Mouse (Mus musculus) liver, embryonic 14.5 days (tissue): ENCODE results near the gene Gm40460. TPM values are rescaled to one million over a fixed set of nuclear protein-coding genes. Genes with fewer than 3 reads are reported as not detected.

Experiments used
- ATAC-seq: fragments of 200-750 bp; cut with Nextera tagmentation; 2 replicates; pipeline ENCODE4 v1.8.0; 2017; ENCODE audit warnings: moderate number of reproducible peaks, mild to moderate bottlenecking, moderate library complexity; ENCODE audit not compliant: insufficient read depth
- DNase-seq, 3 experiments: peaks; one replicate each; pipeline ENCODE4 v3.0.0-alpha.2; 2012 to 2013; ENCODE audit warnings: low read depth in 3 of 3, low spot score in 3 of 3
- H3K27ac ChIP-seq: fragments of 300-500 bp; sonication (generic); 2 replicates; pipeline ENCODE4 v1.5.1; 2014; ENCODE audit warnings: moderate library complexity, mild to moderate bottlenecking, control low read depth, inconsistent platforms
- H3K27me3 ChIP-seq: fragments of 300-500 bp; sonication (generic); 2 replicates; pipeline ENCODE4 v1.6.1; 2014; ENCODE audit warnings: mild to moderate bottlenecking, low read length, moderate library complexity; ENCODE audit not compliant: control insufficient read depth, insufficient read depth
- H3K36me3 ChIP-seq: fragments of 300-500 bp; sonication (generic); replicated peaks from 2 replicates; pipeline ENCODE4 v1.6.1; 2014; ENCODE audit warnings: low read depth; ENCODE audit not compliant: control insufficient read depth, insufficient read depth
- H3K4me1 ChIP-seq, 2 experiments: fragments of 200-500 bp in 1 of 2; fragments of 300-500 bp in 1 of 2; sonication (generic) in 1 of 2; replicated peaks; 2 replicates each; pipeline ENCODE4 v1.6.1; 2012 to 2014; ENCODE audit warnings: antibody characterized with exemption in 1 of 2, inconsistent platforms in 1 of 2, low read length in 1 of 2; ENCODE audit not compliant: control insufficient read depth in 2 of 2, insufficient read depth in 2 of 2
- H3K4me2 ChIP-seq: fragments of 300-500 bp; sonication (generic); 2 replicates; pipeline ENCODE4 v1.6.1; 2014; ENCODE audit warnings: low read depth, mild to moderate bottlenecking, control low read depth, moderate library complexity
- H3K4me3 ChIP-seq, 2 experiments: fragments of 200-500 bp in 1 of 2; fragments of 300-500 bp in 1 of 2; sonication (generic) in 1 of 2; 2 replicates each; pipeline ENCODE4 v1.5.1; 2012 to 2014; ENCODE audit warnings: low read depth in 2 of 2, low read length in 2 of 2, mild to moderate bottlenecking in 2 of 2, control low read depth in 1 of 2, inconsistent platforms in 1 of 2, moderate library complexity in 1 of 2; ENCODE audit not compliant: insufficient read depth in 1 of 2
- H3K9ac ChIP-seq: fragments of 300-500 bp; sonication (generic); replicated peaks from 2 replicates; pipeline ENCODE4 v1.6.1; 2014; ENCODE audit warnings: mild to moderate bottlenecking, control low read depth, moderate library complexity
- H3K9me3 ChIP-seq: fragments of 300-500 bp; sonication (generic); 2 replicates; pipeline ENCODE4 v1.6.1; 2016; ENCODE audit warnings: low read length, mixed read lengths; ENCODE audit not compliant: control insufficient read depth
- CTCF ChIP-seq: IDR thresholded peaks from 2 replicates; pipeline ENCODE4 v1.5.1; 2016; ENCODE audit warnings: antibody characterized with exemption, low read depth, control low read depth
- EP300 ChIP-seq: IDR thresholded peaks from 2 replicates; pipeline ENCODE4 v1.6.1; 2016; ENCODE audit warnings: antibody characterized with exemption, low read depth
- WGBS: fragments of 180-500 bp; shearing (Covaris S2); extraction: QIAGEN DNeasy Blood & Tissue Kit; methylation state at CpG from one replicate; pipeline ENCODE4 v1.1.7; 2014; ENCODE audit not compliant: insufficient replicate concordance; 5-methylcytosine and 5-hydroxymethylcytosine counted together
- polyA plus RNA-seq, 2 experiments: library from polyadenylated mRNA; depleted of rRNA in 1 of 2; stranded (reverse) in 1 of 2; unstranded in 1 of 2; fragments of >200 nt; fragmentation: Nextera tagmentation in 1 of 2; extraction: Ambion mirVana in 1 of 2; gene quantifications; 2 replicates each; pipeline versions ENCODE4 v1.2.1 to v1.2.3; 2012 to 2014

Gm40460 gene
- polyA plus RNA-seq, 2 experiments: not detected

GRCm38 (mm10) chr7:142205488-142205887 lies 35.4 kb downstream of the Gm40460 start:
- no peak for ATAC-seq
- TF ChIP-seq EP300 (no peak), CTCF (no peak)
- Histone ChIP-seq H3K9me3 (no peaks in the 10 kb centered on the region), H3K4me3 (no peak overlapping the region), H3K27ac (no peak overlapping the region), H3K9ac (no peak overlapping the region), H3K4me1 (no peaks in the 10 kb centered on the region), H3K4me2 (no peak overlapping the region), H3K27me3 (no peaks in the 10 kb centered on the region), H3K36me3 (no peaks in the 10 kb centered on the region)
- no peak for DNase-seq

- H3K27me3 ChIP-seq: no peaks in the 10 kb centered on the region
- DNase-seq (no peak), ATAC-seq (no peak)
- no peak within 1 kb of the TSS for H3K9ac ChIP-seq
- H3K36me3 ChIP-seq: no peaks in the 10 kb centered on the region
- 27% methylated on average over 1 of the region's 1 CpGs for WGBS
- no peak for TF ChIP-seq EP300
- H3K9me3 ChIP-seq: no peaks in the 10 kb centered on the region
- no peak within 1 kb of the TSS for H3K27ac ChIP-seq
- H3K4me2 ChIP-seq: no peak within 1 kb of the TSS
- no peaks in the 10 kb centered on the region for H3K4me1 ChIP-seq
- no peak within 1 kb of the TSS for H3K4me3 ChIP-seq
Measured at GRCm38 (mm10) chr7:142201064-142201463, 39.8 kb downstream of the Gm40460 start, which contains the start of gene Krtap5-3. Krtap5-3 (plus strand) TSS chr7:142201364.

GRCm38 (mm10) chr7:142198748-142199147 lies 42.1 kb downstream of the Gm40460 start:
- Histone ChIP-seq H3K27ac (no peak overlapping the region), H3K9me3 (no peaks in the 10 kb centered on the region), H3K4me1 (no peaks in the 10 kb centered on the region), H3K4me2 (no peak overlapping the region), H3K9ac (no peak overlapping the region), H3K27me3 (no peaks in the 10 kb centered on the region), H3K4me3 (no peak overlapping the region), H3K36me3 (no peaks in the 10 kb centered on the region)
- DNase-seq (no peak), ATAC-seq (no peak)
- TF ChIP-seq CTCF: no peak
- TF ChIP-seq EP300: no peak
- 49% methylated on average over 2 of the region's 2 CpGs for WGBS

Other genes with a start within 250 kb of the Gm40460 start
- gene Mob2, start 180.0 kb downstream of the Gm40460 start, polyA plus RNA-seq (2012; rRNA removed): 33.9 and 41.5 TPM in 2 replicates
- gene Mob2, start 180.0 kb downstream of the Gm40460 start, polyA plus RNA-seq (2014; fragmentation: Nextera tagmentation; extraction: Ambion mirVana): 68.8 and 75.6 TPM in 2 replicates
- gene Dusp8, start 145.2 kb downstream of the Gm40460 start, polyA plus RNA-seq (2012; rRNA removed): 2.5 TPM in 2 replicates
- gene Dusp8, start 145.2 kb downstream of the Gm40460 start, polyA plus RNA-seq (2014; fragmentation: Nextera tagmentation; extraction: Ambion mirVana): 3.8 and 4.2 TPM in 2 replicates
- not detected in 2 replicates for gene Gm45618, start 120.3 kb downstream of the Gm40460 start, polyA plus RNA-seq (2012; rRNA removed)
- not detected in 2 replicates for gene Gm45618, start 120.3 kb downstream of the Gm40460 start, polyA plus RNA-seq (2014; fragmentation: Nextera tagmentation; extraction: Ambion mirVana)
- gene Gm39115, start 105.0 kb downstream of the Gm40460 start, polyA plus RNA-seq (2012; rRNA removed): not detected in 2 replicates
- gene Gm39115, start 105.0 kb downstream of the Gm40460 start, polyA plus RNA-seq (2014; fragmentation: Nextera tagmentation; extraction: Ambion mirVana): not detected in 2 replicates
- gene Gm45337, start 96.5 kb downstream of the Gm40460 start, polyA plus RNA-seq (2012; rRNA removed): not detected in 2 replicates
- not detected in 2 replicates for gene Gm45337, start 96.5 kb downstream of the Gm40460 start, polyA plus RNA-seq (2014; fragmentation: Nextera tagmentation; extraction: Ambion mirVana)
- not detected in 2 replicates for gene Gm29735, start 84.0 kb downstream of the Gm40460 start, polyA plus RNA-seq (2012; rRNA removed)
- not detected in 2 replicates for gene Gm29735, start 84.0 kb downstream of the Gm40460 start, polyA plus RNA-seq (2014; fragmentation: Nextera tagmentation; extraction: Ambion mirVana)
- not detected in 2 replicates for gene Gm4553, start 75.3 kb downstream of the Gm40460 start, polyA plus RNA-seq (2012; rRNA removed)
- gene Gm4553, start 75.3 kb downstream of the Gm40460 start, polyA plus RNA-seq (2014; fragmentation: Nextera tagmentation; extraction: Ambion mirVana): not detected in 2 replicates
- not detected in 2 replicates for gene Krtap5-2, start 65.1 kb downstream of the Gm40460 start, polyA plus RNA-seq (2012; rRNA removed)
- gene Krtap5-2, start 65.1 kb downstream of the Gm40460 start, polyA plus RNA-seq (2014; fragmentation: Nextera tagmentation; extraction: Ambion mirVana): not detected in 2 replicates
- gene Gm10153, start 50.7 kb downstream of the Gm40460 start, polyA plus RNA-seq (2012; rRNA removed): not detected in 2 replicates
- not detected in 2 replicates for gene Gm10153, start 50.7 kb downstream of the Gm40460 start, polyA plus RNA-seq (2014; fragmentation: Nextera tagmentation; extraction: Ambion mirVana)
- not detected in 2 replicates for gene Krtap5-3, start 39.7 kb downstream of the Gm40460 start, polyA plus RNA-seq (2012; rRNA removed)
- gene Krtap5-3, start 39.7 kb downstream of the Gm40460 start, polyA plus RNA-seq (2014; fragmentation: Nextera tagmentation; extraction: Ambion mirVana): not detected in 2 replicates
- gene Gm7579, start 29.2 kb downstream of the Gm40460 start, polyA plus RNA-seq (2012; rRNA removed): not detected in 2 replicates
- not detected in 2 replicates for gene Gm7579, start 29.2 kb downstream of the Gm40460 start, polyA plus RNA-seq (2014; fragmentation: Nextera tagmentation; extraction: Ambion mirVana)
- gene Krtap5-5, start 11.1 kb downstream of the Gm40460 start, polyA plus RNA-seq (2012; rRNA removed): not detected in 2 replicates
- not detected in 2 replicates for gene Krtap5-5, start 11.1 kb downstream of the Gm40460 start, polyA plus RNA-seq (2014; fragmentation: Nextera tagmentation; extraction: Ambion mirVana)
- gene Gm2431, start 17.3 kb upstream of the Gm40460 start, polyA plus RNA-seq (2012; rRNA removed): not detected in 2 replicates
- not detected in 2 replicates for gene Gm2431, start 17.3 kb upstream of the Gm40460 start, polyA plus RNA-seq (2014; fragmentation: Nextera tagmentation; extraction: Ambion mirVana)
- not detected in 2 replicates for gene Gm4559, start 33.3 kb upstream of the Gm40460 start, polyA plus RNA-seq (2012; rRNA removed)
- gene Gm4559, start 33.3 kb upstream of the Gm40460 start, polyA plus RNA-seq (2014; fragmentation: Nextera tagmentation; extraction: Ambion mirVana): not detected in 2 replicates
- not detected in 2 replicates for gene Krtap5-1, start 56.0 kb upstream of the Gm40460 start, polyA plus RNA-seq (2012; rRNA removed)
- not detected in 2 replicates for gene Krtap5-1, start 56.0 kb upstream of the Gm40460 start, polyA plus RNA-seq (2014; fragmentation: Nextera tagmentation; extraction: Ambion mirVana)
- gene Krtap5-4, start 62.5 kb upstream of the Gm40460 start, polyA plus RNA-seq (2012; rRNA removed): not detected in 2 replicates
- gene Krtap5-4, start 62.5 kb upstream of the Gm40460 start, polyA plus RNA-seq (2014; fragmentation: Nextera tagmentation; extraction: Ambion mirVana): not detected in 2 replicates
- 0.87 and 1.1 TPM in 2 replicates for gene Ifitm10, start 132.7 kb upstream of the Gm40460 start, polyA plus RNA-seq (2012; rRNA removed)
- gene Ifitm10, start 132.7 kb upstream of the Gm40460 start, polyA plus RNA-seq (2014; fragmentation: Nextera tagmentation; extraction: Ambion mirVana): 1.0 and 1.3 TPM in 2 replicates
- gene Gm49369, start 141.6 kb upstream of the Gm40460 start, polyA plus RNA-seq (2012; rRNA removed): 0.66 TPM in 1 of 2 replicates, not detected in the other
- 0.29 TPM in 1 of 2 replicates, not detected in the other for gene Gm49369, start 141.6 kb upstream of the Gm40460 start, polyA plus RNA-seq (2014; fragmentation: Nextera tagmentation; extraction: Ambion mirVana)
- 180 and 209 TPM in 2 replicates for gene Ctsd, start 147.0 kb upstream of the Gm40460 start, polyA plus RNA-seq (2012; rRNA removed)
- gene Ctsd, start 147.0 kb upstream of the Gm40460 start, polyA plus RNA-seq (2014; fragmentation: Nextera tagmentation; extraction: Ambion mirVana): 324 and 349 TPM in 2 replicates
- 0.03 and 0.57 TPM in 2 replicates for gene Syt8, start 193.8 kb upstream of the Gm40460 start, polyA plus RNA-seq (2012; rRNA removed)
- gene Syt8, start 193.8 kb upstream of the Gm40460 start, polyA plus RNA-seq (2014; fragmentation: Nextera tagmentation; extraction: Ambion mirVana): not detected in 2 replicates
- 1.7 and 2.1 TPM in 2 replicates for gene Tnni2, start 200.7 kb upstream of the Gm40460 start, polyA plus RNA-seq (2012; rRNA removed)
- gene Tnni2, start 200.7 kb upstream of the Gm40460 start, polyA plus RNA-seq (2014; fragmentation: Nextera tagmentation; extraction: Ambion mirVana): 2.1 and 2.2 TPM in 2 replicates
- 13.3 TPM in 2 replicates for gene Lsp1, start 219.7 kb upstream of the Gm40460 start, polyA plus RNA-seq (2012; rRNA removed)
- gene Lsp1, start 219.7 kb upstream of the Gm40460 start, polyA plus RNA-seq (2014; fragmentation: Nextera tagmentation; extraction: Ambion mirVana): 13.2 and 15.2 TPM in 2 replicates